30 mouse cellular contexts compared by ENCODE assay signal in genomic region chr2:11771701-11772100, GRCm38 (mm10). TPM values are rescaled to one million over a fixed set of nuclear protein-coding genes. Genes with fewer than 3 reads are reported as not detected.
A peak's percentile ranks its signal among the peaks of the same experiment; 100 is the strongest.
DNase-seq lines count a peak whose midpoint lies in the region; ATAC-seq and TF ChIP-seq lines count a peak whose summit lies in the region.
"Had no signal": no experiment of that assay in that cellular context is flagged by ENCODE, and none has a peak within 500 bp of the region (broad histone marks: within the 10 kb centered on the region; RNA-seq: fewer than 3 reads in every experiment).

No protein-coding gene starts in this region.

- no peak for TF ChIP-seq CTCF in heart, postnatal 0 days (IDR thresholded peaks at IDR 0.05; ENCODE audit: low read depth)
- no peak for TF ChIP-seq CTCF in liver, adult 2 months (IDR thresholded peaks at IDR 0.05; ENCODE audit: low read depth, low read length)
- no peak for TF ChIP-seq CTCF in lung, postnatal 0 days (IDR thresholded peaks at IDR 0.05)

- no peak for ATAC-seq in heart, postnatal 0 days (ENCODE audit: insufficient read depth, low read depth)
- no peak for ATAC-seq in liver, embryonic 12.5 days
- ATAC-seq in lung, postnatal 0 days, result no peak
- peak; percentile 55 for ATAC-seq in megakaryocyte progenitor cell, adult 5-6 weeks (replicated peaks; ENCODE audit: poor library complexity)
- ATAC-seq: forebrain, embryonic 15.5 days; hindbrain, postnatal 0 days; Patski had no signal

- DNase-seq in heart, postnatal 0 days (ENCODE audit: low spot score), result no peak
- no peak for DNase-seq in heart, postnatal 4 days
- peak; percentile 24 for DNase-seq in liver, adult 2 months (ENCODE audit: extremely low read depth, low read depth, low spot score)
- DNase-seq in lung, postnatal 0 days (ENCODE audit: low spot score), result peak; percentile 9
- DNase-seq in lung, postnatal 4 days, result no peak
- DNase-seq in right cerebral cortex, postnatal 10 days (ENCODE audit: low spot score in 2 of 2), result no peak
- DNase-seq: adrenal gland, postnatal 10 days; adrenal gland, postnatal 36 days; B cell, adult 2 months; cerebellum, adult 11 months; cerebellum, adult 2 months; cerebellum, adult 9-11 months; cerebellum, postnatal 25 days; gastrocnemius, postnatal 10 days; gastrocnemius, postnatal 36 days; heart, adult 11 months; heart, postnatal 10 days; heart, postnatal 36 days had no signal

- TF ChIP-seq EP300 in heart, postnatal 0 days (IDR thresholded peaks at IDR 0.05; ENCODE audit: low read depth), result no peak
- TF ChIP-seq EP300 in lung, postnatal 0 days (IDR thresholded peaks at IDR 0.05), result no peak

- H3K27me3 ChIP-seq in heart, postnatal 0 days (ENCODE audit: control insufficient read depth, insufficient read depth, low read length), result no peaks in the 10 kb centered on the region
- no peaks in the 10 kb centered on the region for H3K27me3 ChIP-seq in liver, adult 2 months (ENCODE audit: control insufficient read depth, insufficient read depth, low read length)
- H3K27me3 ChIP-seq in liver, embryonic 12.5 days (replicated peaks), result no peaks in the 10 kb centered on the region
- H3K27me3 ChIP-seq in lung, postnatal 0 days (replicated peaks; ENCODE audit: insufficient read depth, low read length), result no peaks in the 10 kb centered on the region
- H3K27me3 ChIP-seq: CH12.LX; embryonic facial prominence, embryonic 12.5 days; embryonic facial prominence, embryonic 15.5 days; forebrain, embryonic 12.5 days; forebrain, embryonic 15.5 days; Patski had no signal

- WGBS in heart, postnatal 0 days, result 85% methylated on average over 4 of the region's 4 CpGs
- 84% methylated on average over 4 of the region's 4 CpGs for WGBS in liver, adult 2 months
- WGBS in liver, embryonic 12.5 days (ENCODE audit: insufficient replicate concordance), result 86% methylated on average over 4 of the region's 4 CpGs
- 65% methylated on average over 4 of the region's 4 CpGs for WGBS in lung, postnatal 0 days

- TF ChIP-seq POLR2A in liver, adult 2 months (IDR thresholded peaks at IDR 0.05; ENCODE audit: extremely low read depth, insufficient read depth, low read length), result no peak

- peaks cover 6% of the 10 kb centered on the region; the same call in 1 of the 2 replicates for H3K79me2 ChIP-seq in liver, adult 2 months (ENCODE audit: control insufficient read depth, insufficient read depth, low read length)

- no peak overlapping the region for H3K9ac ChIP-seq in heart, postnatal 0 days (replicated peaks; ENCODE audit: low read depth, low read length)
- no peak overlapping the region for H3K9ac ChIP-seq in liver, adult 2 months (ENCODE audit: low read depth, low read length)
- no peak overlapping the region for H3K9ac ChIP-seq in liver, embryonic 12.5 days
- H3K9ac ChIP-seq in lung, postnatal 0 days (replicated peaks; ENCODE audit: low read depth), result no peak overlapping the region
- H3K9ac ChIP-seq: embryonic facial prominence, embryonic 12.5 days; embryonic facial prominence, embryonic 15.5 days; forebrain, embryonic 12.5 days; forebrain, embryonic 15.5 days; hindbrain, embryonic 14.5 days had no signal

- peaks cover 21% of the 10 kb centered on the region for H3K36me3 ChIP-seq in heart, postnatal 0 days (replicated peaks; ENCODE audit: control insufficient read depth, insufficient read depth, low read length)
- peaks cover 14% of the 10 kb centered on the region for H3K36me3 ChIP-seq in liver, adult 2 months (ENCODE audit: control insufficient read depth, insufficient read depth, low read length)
- H3K36me3 ChIP-seq in liver, embryonic 12.5 days, result peaks cover 23% of the 10 kb centered on the region
- no peaks in the 10 kb centered on the region for H3K36me3 ChIP-seq in lung, postnatal 0 days (ENCODE audit: insufficient read depth, low read length)

- no peaks in the 10 kb centered on the region for H3K9me3 ChIP-seq in heart, postnatal 0 days (replicated peaks; ENCODE audit: control insufficient read depth, low read length)
- no peaks in the 10 kb centered on the region for H3K9me3 ChIP-seq in liver, embryonic 12.5 days (replicated peaks)
- no peaks in the 10 kb centered on the region for H3K9me3 ChIP-seq in lung, postnatal 0 days (ENCODE audit: low read length)
- H3K9me3 ChIP-seq: embryonic facial prominence, embryonic 12.5 days; embryonic facial prominence, embryonic 15.5 days; forebrain, embryonic 12.5 days; forebrain, embryonic 15.5 days; G1E had no signal

- H3K4me1 ChIP-seq in heart, postnatal 0 days (ENCODE audit: control insufficient read depth, insufficient read depth), result peaks cover 28% of the 10 kb centered on the region; the same call in 1 of the 2 replicates
- 0 out of 2 replicates have a peak, but pooled peaks cover 2% of the 10 kb centered on the region for H3K4me1 ChIP-seq in liver, adult 2 months (ENCODE audit: control insufficient read depth, insufficient read depth, low read length)
- peaks cover 15% of the 10 kb centered on the region for H3K4me1 ChIP-seq in liver, embryonic 12.5 days
- peaks cover 4% of the 10 kb centered on the region; the same call in 1 of the 2 replicates for H3K4me1 ChIP-seq in lung, postnatal 0 days (ENCODE audit: insufficient read depth, low read depth, low read length)

- H3K4me2 ChIP-seq in heart, postnatal 0 days (ENCODE audit: low read depth, low read length), result no peak overlapping the region
- no peak overlapping the region for H3K4me2 ChIP-seq in liver, embryonic 12.5 days
- H3K4me2 ChIP-seq in lung, postnatal 0 days (replicated peaks; ENCODE audit: low read depth, low read length), result no peak overlapping the region
- H3K4me2 ChIP-seq: embryonic facial prominence, embryonic 12.5 days; embryonic facial prominence, embryonic 15.5 days; forebrain, embryonic 12.5 days; forebrain, embryonic 15.5 days; heart, embryonic 11.5 days; hindbrain, embryonic 14.5 days had no signal

- no peak overlapping the region for H3K4me3 ChIP-seq in heart, postnatal 0 days (ENCODE audit: low read depth, low read length)
- no peak overlapping the region for H3K4me3 ChIP-seq in liver, adult 2 months (ENCODE audit: insufficient read depth, low read depth, low read length)
- no peak overlapping the region for H3K4me3 ChIP-seq in liver, embryonic 12.5 days
- H3K4me3 ChIP-seq in lung, postnatal 0 days (ENCODE audit: low read depth, low read length), result no peak overlapping the region
- H3K4me3 ChIP-seq: embryonic facial prominence, embryonic 12.5 days; embryonic facial prominence, embryonic 15.5 days; forebrain, embryonic 12.5 days; forebrain, embryonic 15.5 days had no signal

- H3K27ac ChIP-seq in heart, postnatal 0 days (ENCODE audit: low read depth), result 0 out of 2 replicates have a peak overlapping the region, but pooled peaks have one; percentile 7
- H3K27ac ChIP-seq in liver, adult 2 months (replicated peaks; ENCODE audit: insufficient read depth, low read depth, low read length), result no peak overlapping the region
- H3K27ac ChIP-seq in liver, embryonic 12.5 days, result no peak overlapping the region
- no peak overlapping the region for H3K27ac ChIP-seq in lung, postnatal 0 days (ENCODE audit: low read length)
- H3K27ac ChIP-seq: embryonic facial prominence, embryonic 12.5 days; embryonic facial prominence, embryonic 15.5 days; forebrain, embryonic 12.5 days; forebrain, embryonic 15.5 days; hindbrain, embryonic 14.5 days; hindbrain, postnatal 0 days had no signal

RNA-seq across cellular contexts. Expression of gene Fbh1, which starts 5.7 kb away (rescaled TPM):
- total RNA-seq in heart, postnatal 0 days (2014; rRNA removed; ENCODE audit: low replicate concordance), result 81.0 and 94.7 TPM in 2 replicates
- 77.3 and 81.2 TPM in 2 replicates for polyA plus RNA-seq in heart, postnatal 0 days (2015; fragmentation: Nextera tagmentation; extraction: Ambion mirVana)
- 10 to 100 TPM; 69.1 to 69.5 TPM for total RNA-seq in heart, postnatal 4 days (2021)
- 35.4 and 40.0 TPM in 2 replicates for total RNA-seq in liver, adult 2 months (2014; rRNA removed)
- polyA plus RNA-seq in liver, adult 2 months (2012; rRNA removed), result 20.4 and 21.1 TPM in 2 replicates
- polyA plus RNA-seq in liver, embryonic 12.5 days (2016; fragmentation: Nextera tagmentation; extraction: Ambion mirVana), result 42.8 and 44.4 TPM in 2 replicates
- 65.0 and 70.4 TPM in 2 replicates for polyA plus RNA-seq in lung, postnatal 0 days (2015; fragmentation: Nextera tagmentation; extraction: Ambion mirVana)
- 56.3 and 58.3 TPM in 2 replicates for total RNA-seq in megakaryocyte progenitor cell, adult 5-6 weeks (2015)
- total RNA-seq in megakaryocyte progenitor cell, adult 5-6 weeks (2017), result 101 and 113 TPM in 2 replicates

RNA-seq across cellular contexts. Expression of gene Ankrd16, which starts 6.0 kb away (rescaled TPM):
- 19.8 and 43.1 TPM in 2 replicates for total RNA-seq in heart, postnatal 0 days (2014; rRNA removed; ENCODE audit: low replicate concordance)
- polyA plus RNA-seq in heart, postnatal 0 days (2015; fragmentation: Nextera tagmentation; extraction: Ambion mirVana), result 18.8 and 23.0 TPM in 2 replicates
- total RNA-seq in heart, postnatal 4 days (2021), result 10 to 100 TPM; 31.0 to 35.5 TPM
- total RNA-seq in liver, adult 2 months (2014; rRNA removed), result 12.3 and 13.7 TPM in 2 replicates
- polyA plus RNA-seq in liver, adult 2 months (2012; rRNA removed), result 17.7 and 26.3 TPM in 2 replicates
- 13.0 and 16.1 TPM in 2 replicates for polyA plus RNA-seq in liver, embryonic 12.5 days (2016; fragmentation: Nextera tagmentation; extraction: Ambion mirVana)
- polyA plus RNA-seq in lung, postnatal 0 days (2015; fragmentation: Nextera tagmentation; extraction: Ambion mirVana), result 25.4 and 30.3 TPM in 2 replicates
- total RNA-seq in megakaryocyte progenitor cell, adult 5-6 weeks (2015), result 36.5 and 37.6 TPM in 2 replicates
- 17.2 and 27.4 TPM in 2 replicates for total RNA-seq in megakaryocyte progenitor cell, adult 5-6 weeks (2017)

Comparison
In these comparisons a context has a peak if more than half of its experiments do, and no peak if none do; other contexts are left out.
1. DNase-seq: peak in liver, adult 2 months (single experiment) and lung, postnatal 0 days (single experiment); none in heart, postnatal 0 days (single experiment), heart, postnatal 4 days (single experiment), lung, postnatal 4 days (0 of 2) and right cerebral cortex, postnatal 10 days (0 of 2).